Comparison of ENCODE assay signal across 8 mouse cellular contexts in genomic region chr1:132389886-132390585, GRCm38 (mm10). TPM values are rescaled to one million over a fixed set of nuclear protein-coding genes. Genes with fewer than 3 reads are reported as not detected.
DNase-seq lines count a peak whose midpoint lies in the region; ATAC-seq and TF ChIP-seq lines count a peak whose summit lies in the region.

No protein-coding gene starts in this region.

- TF ChIP-seq CTCF in CH12.LX (conservative IDR thresholded peaks at IDR 0.05 in 1 of 2, IDR thresholded peaks at IDR 0.05 in 1 of 2; ENCODE audit: low read depth in 2 of 2, low read length in 2 of 2), result peak in 1 of 2 experiments; percentile 80; a peak in 2 of 4 replicates
- TF ChIP-seq CTCF in brain, embryonic 14.5 days (IDR thresholded peaks at IDR 0.05; ENCODE audit: borderline replicate concordance, extremely low read depth, insufficient read depth, insufficient read length), result peak; percentile 22; the same call in 1 of the 2 replicates
- peak; percentile 52 for TF ChIP-seq CTCF in heart, postnatal 0 days (IDR thresholded peaks at IDR 0.05; ENCODE audit: low read depth)
- TF ChIP-seq CTCF in olfactory bulb, adult 2 months (IDR thresholded peaks at IDR 0.05; ENCODE audit: insufficient read depth, low read depth, low read length), result no peak

- no peak for TF ChIP-seq POLR2A in CH12.LX (IDR thresholded peaks at IDR 0.05; ENCODE audit: low read depth, low read length)
- no peak for TF ChIP-seq POLR2A in brain, embryonic 14.5 days (IDR thresholded peaks at IDR 0.05; ENCODE audit: borderline replicate concordance, extremely low read depth, insufficient read depth, insufficient read length, poor library complexity, severe bottlenecking)
- TF ChIP-seq POLR2A in olfactory bulb, adult 2 months (IDR thresholded peaks at IDR 0.05; ENCODE audit: insufficient read depth, low read depth, low read length), result no peak

- no peaks in the 10 kb centered on the region for H3K9me3 ChIP-seq in CH12.LX (replicated peaks; ENCODE audit: low read length)
- H3K9me3 ChIP-seq in heart, postnatal 0 days (replicated peaks; ENCODE audit: control insufficient read depth, low read length), result no peaks in the 10 kb centered on the region
- no peaks in the 10 kb centered on the region for H3K9me3 ChIP-seq in lung, embryonic 15.5 days

- DNase-seq in CH12.LX (ENCODE audit: extremely low read depth), result peak; percentile 56
- peak; percentile 90 for DNase-seq in brain, embryonic 14.5 days (ENCODE audit: low read depth)
- peak; percentile 34 for DNase-seq in heart, postnatal 0 days (ENCODE audit: low spot score)
- peak; percentile 79 to 88 for DNase-seq in layer of hippocampus, adult 18-20 months (ENCODE audit: low spot score in 2 of 2)
- no peak for DNase-seq in urinary bladder, postnatal 25 days (ENCODE audit: low spot score)

- H3K27me3 ChIP-seq in CH12.LX (replicated peaks), result peaks cover 38% of the 10 kb centered on the region
- no peaks in the 10 kb centered on the region for H3K27me3 ChIP-seq in heart, postnatal 0 days (ENCODE audit: control insufficient read depth, insufficient read depth, low read length)
- H3K27me3 ChIP-seq in lung, embryonic 15.5 days, result no peaks in the 10 kb centered on the region

- H3K27ac ChIP-seq in CH12.LX (ENCODE audit: insufficient read depth, low read depth), result no peak overlapping the region
- peak overlapping the region; percentile 80 for H3K27ac ChIP-seq in heart, postnatal 0 days (ENCODE audit: low read depth)
- peak overlapping the region; percentile 20; the same call in 1 of the 2 replicates for H3K27ac ChIP-seq in lung, embryonic 15.5 days
- peak overlapping the region; percentile 79 for H3K27ac ChIP-seq in olfactory bulb, adult 2 months (ENCODE audit: insufficient read depth, low read depth, low read length)

- in situ Hi-C loops in CH12.LX (cut with MboI; ENCODE audit: low pct_ligation_motif_present, low pct_unique_long_range_greater_than_20kb, low sequenced_read_pairs), result no loop called here

- no peaks in the 10 kb centered on the region for H3K36me3 ChIP-seq in CH12.LX (replicated peaks in 1 of 2; ENCODE audit: control insufficient read depth in 1 of 2, insufficient read depth in 1 of 2, low read length in 1 of 2)
- H3K36me3 ChIP-seq in heart, postnatal 0 days (replicated peaks; ENCODE audit: control insufficient read depth, insufficient read depth, low read length), result no peaks in the 10 kb centered on the region
- H3K36me3 ChIP-seq in lung, embryonic 15.5 days, result no peaks in the 10 kb centered on the region

- TF ChIP-seq EP300 in CH12.LX (IDR thresholded peaks at IDR 0.05; ENCODE audit: low read length), result no peak
- no peak for TF ChIP-seq EP300 in heart, postnatal 0 days (IDR thresholded peaks at IDR 0.05; ENCODE audit: low read depth)

- H3K4me3 ChIP-seq in CH12.LX (replicated peaks in 1 of 3; ENCODE audit: low read depth in 2 of 3, low read length in 2 of 3, poor library complexity in 1 of 3), result no peak overlapping the region
- H3K4me3 ChIP-seq in heart, postnatal 0 days (ENCODE audit: low read depth, low read length), result peak overlapping the region; percentile 61
- peak overlapping the region; percentile 85 for H3K4me3 ChIP-seq in lung, embryonic 15.5 days
- peak overlapping the region; percentile 45 for H3K4me3 ChIP-seq in olfactory bulb, adult 2 months (ENCODE audit: insufficient read depth, low read depth, low read length)

- TF ChIP-seq RAD21 in CH12.LX (IDR thresholded peaks at IDR 0.05; ENCODE audit: low read depth, low read length), result peak; percentile 80

- ATAC-seq in erythroblast, adult 5-6 weeks (replicated peaks; ENCODE audit: low FRiP score, poor library complexity, severe bottlenecking), result peak; percentile 74
- ATAC-seq in heart, postnatal 0 days (ENCODE audit: insufficient read depth, low read depth), result no peak
- no peak for ATAC-seq in lung, embryonic 15.5 days (ENCODE audit: borderline replicate concordance, extremely low read depth, low FRiP score, low TSS enrichment)

- H3K79me2 ChIP-seq in CH12.LX (replicated peaks; ENCODE audit: control insufficient read depth, extremely low read depth, insufficient read depth, poor library complexity, severe bottlenecking), result no peaks in the 10 kb centered on the region

- dilution Hi-C loops in CH12.LX (cut with MboI; ENCODE audit: extremely low pct_ligation_motif_present, extremely low pct_unique_long_range_greater_than_20kb, low sequenced_read_pairs), result no loop called here

- WGBS in heart, postnatal 0 days, result 27% methylated on average over 15 of the region's 15 CpGs
- 20% methylated on average over 15 of the region's 15 CpGs for WGBS in lung, embryonic 15.5 days
- WGBS in olfactory bulb, adult 2 months, result 3% methylated on average over 15 of the region's 15 CpGs

- peaks cover 7 to 38% of the 10 kb centered on the region in 2 experiments; a peak in 3 of 4 replicates for H3K4me1 ChIP-seq in CH12.LX (ENCODE audit: control insufficient read depth in 1 of 2, insufficient read depth in 2 of 2)
- H3K4me1 ChIP-seq in heart, postnatal 0 days (ENCODE audit: control insufficient read depth, insufficient read depth), result peaks cover 35% of the 10 kb centered on the region
- peaks cover 55% of the 10 kb centered on the region for H3K4me1 ChIP-seq in lung, embryonic 15.5 days
- H3K4me1 ChIP-seq in olfactory bulb, adult 2 months (ENCODE audit: control insufficient read depth, insufficient read depth, low read length), result peaks cover 28% of the 10 kb centered on the region

- no peak overlapping the region for H3K9ac ChIP-seq in CH12.LX (ENCODE audit: insufficient read depth, low read depth)
- H3K9ac ChIP-seq in heart, postnatal 0 days (replicated peaks; ENCODE audit: low read depth, low read length), result no peak overlapping the region
- peak overlapping the region; percentile 86 for H3K9ac ChIP-seq in lung, embryonic 15.5 days

- no peak overlapping the region for H3K4me2 ChIP-seq in CH12.LX (ENCODE audit: insufficient read depth, low read depth, poor library complexity, severe bottlenecking)
- peak overlapping the region; percentile 82 for H3K4me2 ChIP-seq in heart, postnatal 0 days (ENCODE audit: low read depth, low read length)
- H3K4me2 ChIP-seq in lung, embryonic 15.5 days, result peak overlapping the region; percentile 98

TF ChIP-seq in CH12.LX, 34 proteins besides CTCF, POLR2A, EP300 and RAD21:
- TF ChIP-seq MAFK (IDR thresholded peaks at IDR 0.05; ENCODE audit: insufficient replicate concordance, low read length) (no peak), TCF12 (IDR thresholded peaks at IDR 0.05; ENCODE audit: low read depth, low read length) (no peak), BHLHE40 (IDR thresholded peaks at IDR 0.05; ENCODE audit: low read depth, low read length) (no peak), SMC3 (IDR thresholded peaks at IDR 0.05; ENCODE audit: low read depth, low read length) (peak; percentile 73), JUND (conservative IDR thresholded peaks at IDR 0.05; ENCODE audit: low read depth, low read length) (no peak), ZNF384 (IDR thresholded peaks at IDR 0.05; ENCODE audit: low read depth, low read length) (peak; percentile 90), MXI1 (IDR thresholded peaks at IDR 0.05; ENCODE audit: low read depth, low read length) (no peak), ETS1 (conservative IDR thresholded peaks at IDR 0.05; ENCODE audit: low read depth, low read length) (no peak), NELFE (IDR thresholded peaks at IDR 0.05; ENCODE audit: low read depth, low read length) (no peak)
TF ChIP-seq in CH12.LX: peak in this region for 2.

RNA-seq across cellular contexts. Expression of gene Tmcc2, which starts 1.0 kb away (rescaled TPM):
- total RNA-seq in CH12.LX (2012; rRNA removed) (0.21 and 0.34 TPM in 2 replicates), CH12.LX (2014; rRNA removed) (not detected in 2 replicates)
- 0.14 and 0.37 TPM in 2 replicates for polyA plus RNA-seq in CH12.LX (2012; ENCODE audit: insufficient read length, low read depth)
- polyA plus RNA-seq in brain, embryonic 14.5 days (2012; rRNA removed), result 53.1 and 74.0 TPM in 2 replicates
- 2,859 and 3,164 TPM in 2 replicates for total RNA-seq in erythroblast, adult 5-6 weeks (2015; ENCODE audit: low replicate concordance)
- total RNA-seq in erythroblast, adult 5-6 weeks (2017; ENCODE audit: low replicate concordance), result 5,593 and 6,096 TPM in 2 replicates
- total RNA-seq in heart, postnatal 0 days (2014; rRNA removed; ENCODE audit: low replicate concordance), result 19.9 and 20.4 TPM in 2 replicates
- 4.6 and 6.5 TPM in 2 replicates for polyA plus RNA-seq in heart, postnatal 0 days (2015; fragmentation: Nextera tagmentation; extraction: Ambion mirVana)
- total RNA-seq in layer of hippocampus, adult 18-20 months (2021), result 100 to 1,000 TPM; 250 to 270 TPM
- 10.7 and 13.2 TPM in 2 replicates for polyA plus RNA-seq in lung, embryonic 15.5 days (2015; fragmentation: Nextera tagmentation; extraction: Ambion mirVana)
- polyA plus RNA-seq in olfactory bulb, adult 2 months (2012; ENCODE audit: insufficient read depth, insufficient read length, low replicate concordance, missing spikeins), result not detected in 2 replicates

RNA-seq across cellular contexts. Expression of gene Dstyk, which starts 27.3 kb away (rescaled TPM):
- total RNA-seq in CH12.LX (2012; rRNA removed), result 0.21 and 0.25 TPM in 2 replicates
- total RNA-seq in CH12.LX (2014; rRNA removed), result 0.12 and 0.19 TPM in 2 replicates
- polyA plus RNA-seq in CH12.LX (2012; ENCODE audit: insufficient read length, low read depth), result 0.59 and 0.72 TPM in 2 replicates
- polyA plus RNA-seq in brain, embryonic 14.5 days (2012; rRNA removed), result 13.4 and 13.6 TPM in 2 replicates
- total RNA-seq in erythroblast, adult 5-6 weeks (2015; ENCODE audit: low replicate concordance), result 36.8 and 37.3 TPM in 2 replicates
- total RNA-seq in erythroblast, adult 5-6 weeks (2017; ENCODE audit: low replicate concordance), result 46.4 and 59.1 TPM in 2 replicates
- total RNA-seq in heart, postnatal 0 days (2014; rRNA removed; ENCODE audit: low replicate concordance), result 6.7 and 37.6 TPM in 2 replicates
- polyA plus RNA-seq in heart, postnatal 0 days (2015; fragmentation: Nextera tagmentation; extraction: Ambion mirVana), result 6.3 and 6.7 TPM in 2 replicates
- total RNA-seq in layer of hippocampus, adult 18-20 months (2021), result 10 to 100 TPM; 53.2 to 53.9 TPM
- 14.5 and 15.4 TPM in 2 replicates for polyA plus RNA-seq in lung, embryonic 15.5 days (2015; fragmentation: Nextera tagmentation; extraction: Ambion mirVana)
- polyA plus RNA-seq in olfactory bulb, adult 2 months (2012; ENCODE audit: insufficient read depth, insufficient read length, low replicate concordance, missing spikeins), result not detected in 2 replicates

Comparison
In these comparisons a context has a peak if more than half of its experiments do, and no peak if none do; other contexts are left out.
1. H3K4me3 ChIP-seq: peak in heart, postnatal 0 days (single experiment), lung, embryonic 15.5 days (single experiment) and olfactory bulb, adult 2 months (single experiment); none in CH12.LX (0 of 3).